Mouse (Mus musculus) hindbrain, embryonic 16.5 days (tissue): ENCODE data around the gene Gm7694. TPM values are rescaled to one million over a fixed set of nuclear protein-coding genes. Genes with fewer than 3 reads are reported as not detected.

Experiments
- ATAC-seq: fragments of 200-750 bp; cut with Nextera tagmentation; 2 replicates; pipeline ENCODE4 v1.8.0; 2017; ENCODE audit warnings: moderate TSS enrichment, moderate library complexity
- H3K27ac ChIP-seq: fragments of 300-500 bp; sonication (generic); 2 replicates; pipeline ENCODE4 v1.5.1; 2014; ENCODE audit warnings: low read depth, mild to moderate bottlenecking, control low read depth, low read length, moderate library complexity
- H3K27me3 ChIP-seq: fragments of 300-500 bp; sonication (generic); replicated peaks from 2 replicates; pipeline ENCODE4 v1.6.1; 2014; ENCODE audit warnings: low read length; ENCODE audit not compliant: control insufficient read depth, insufficient read depth
- H3K36me3 ChIP-seq: fragments of 300-500 bp; sonication (generic); 2 replicates; pipeline ENCODE4 v1.6.1; 2014; ENCODE audit warnings: mild to moderate bottlenecking, low read length, moderate library complexity, mixed read lengths; ENCODE audit not compliant: control insufficient read depth, insufficient read depth
- H3K4me1 ChIP-seq: fragments of 300-500 bp; sonication (generic); 2 replicates; pipeline ENCODE4 v1.6.1; 2014; ENCODE audit warnings: low read depth, low read length; ENCODE audit not compliant: control insufficient read depth, insufficient read depth
- H3K4me2 ChIP-seq: fragments of 300-500 bp; sonication (generic); 2 replicates; pipeline ENCODE4 v1.6.1; 2014; ENCODE audit warnings: mild to moderate bottlenecking, low read length, control low read depth, moderate library complexity
- H3K4me3 ChIP-seq: fragments of 300-500 bp; sonication (generic); 2 replicates; pipeline ENCODE4 v1.5.1; 2014; ENCODE audit warnings: mild to moderate bottlenecking, low read length, control low read depth, moderate library complexity
- H3K9ac ChIP-seq: fragments of 300-500 bp; sonication (generic); 2 replicates; pipeline ENCODE4 v1.6.1; 2014; ENCODE audit warnings: low read depth, mild to moderate bottlenecking, control low read depth, low read length, moderate library complexity
- H3K9me3 ChIP-seq: fragments of 300-500 bp; sonication (generic); 2 replicates; pipeline ENCODE4 v1.6.1; 2014; ENCODE audit warnings: mild to moderate bottlenecking, low read length, moderate library complexity; ENCODE audit not compliant: control insufficient read depth
- WGBS: fragments of 180-500 bp; shearing (Covaris S2); extraction: QIAGEN DNeasy Blood & Tissue Kit; methylation state at CpG from one replicate; pipeline ENCODE4 v1.1.7; 2014; 5-methylcytosine and 5-hydroxymethylcytosine counted together
- polyA plus RNA-seq: library from polyadenylated mRNA; unstranded; fragments of >200 nt; fragmentation: Nextera tagmentation; extraction: Ambion mirVana; gene quantifications from 2 replicates; pipeline ENCODE4 v1.2.1, GENCODE M21; 2015

Gm7694 gene
- polyA plus RNA-seq, 1 experiment from 2014 or later, result 1.4 TPM

DNA sequence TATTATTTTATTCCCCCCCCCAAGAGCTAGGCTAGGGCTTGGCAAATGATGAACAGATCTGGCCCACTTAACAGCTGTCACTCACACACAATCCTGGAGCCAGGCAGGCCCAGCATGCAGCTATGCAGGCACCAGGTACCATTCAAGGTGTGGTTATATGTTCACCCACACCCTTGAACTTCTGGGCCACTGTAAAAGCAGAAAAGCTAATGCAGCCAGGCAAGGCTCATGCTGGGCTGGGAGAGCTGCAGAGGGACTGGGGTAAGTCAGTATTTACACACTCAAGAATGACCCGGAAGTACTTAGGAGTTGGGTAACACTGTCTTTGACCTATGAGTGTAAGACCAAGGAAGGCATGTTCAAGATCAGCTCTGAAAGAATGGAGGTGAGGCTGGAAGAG lies 18.2 kb upstream of the Gm7694 start:
- no peak for ATAC-seq
- 86% methylated on average over 1 of the region's 1 CpGs for WGBS

GRCm38 (mm10) chr1:170323001-170323400 lies 16.9 kb upstream of the Gm7694 start:
- Histone ChIP-seq H3K9ac (no peak overlapping the region), H3K9me3 (no peaks in the 10 kb centered on the region), H3K36me3 (peaks cover 6% of the 10 kb centered on the region; the same call in 1 of the 2 replicates), H3K4me3 (no peak overlapping the region), H3K27ac (no peak overlapping the region), H3K27me3 (no peaks in the 10 kb centered on the region), H3K4me1 (no peaks in the 10 kb centered on the region), H3K4me2 (no peak overlapping the region)
- no peak for ATAC-seq
- 91% methylated on average over 10 of the region's 10 CpGs for WGBS

More for the DNA sequence above, 18.2 kb upstream of the Gm7694 start:
- no peak overlapping the region for H3K27ac ChIP-seq
- H3K4me3 ChIP-seq, result no peak overlapping the region
- H3K36me3 ChIP-seq, result peaks cover 7% of the 10 kb centered on the region
- no peaks in the 10 kb centered on the region for H3K9me3 ChIP-seq
- no peaks in the 10 kb centered on the region for H3K4me1 ChIP-seq
- H3K27me3 ChIP-seq, result no peaks in the 10 kb centered on the region
- H3K9ac ChIP-seq, result no peak overlapping the region
- H3K4me2 ChIP-seq, result no peak overlapping the region

DNA sequence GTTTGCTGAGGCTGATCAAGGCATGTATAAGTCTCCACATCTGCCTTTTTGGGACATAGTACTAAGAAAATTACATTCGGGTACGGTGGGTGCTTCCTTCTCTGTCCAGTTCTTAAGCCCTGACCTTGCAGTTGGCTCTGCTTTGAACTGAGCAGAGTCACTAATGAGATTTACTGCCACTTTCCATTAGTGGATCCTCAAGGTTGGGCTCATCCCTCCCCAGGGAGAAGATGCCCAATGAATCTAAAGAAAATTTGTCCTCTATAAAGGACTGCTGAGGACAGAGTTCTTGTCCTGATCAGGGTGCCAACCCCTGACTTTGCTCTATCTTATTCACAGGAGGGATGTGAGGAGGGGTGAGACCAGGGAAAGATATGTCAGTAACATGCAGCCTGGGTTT lies 15.9 kb upstream of the Gm7694 start:
- H3K27ac ChIP-seq, result no peak overlapping the region
- no peaks in the 10 kb centered on the region for H3K9me3 ChIP-seq
- no peak overlapping the region for H3K4me3 ChIP-seq
- H3K4me1 ChIP-seq, result no peaks in the 10 kb centered on the region
- no peak overlapping the region for H3K9ac ChIP-seq
- ATAC-seq, result no peak
- H3K4me2 ChIP-seq, result no peak overlapping the region
- peaks cover 6% of the 10 kb centered on the region; the same call in 1 of the 2 replicates for H3K36me3 ChIP-seq
- no peaks in the 10 kb centered on the region for H3K27me3 ChIP-seq
- 83% methylated on average over 2 of the region's 2 CpGs for WGBS

- no peak for ATAC-seq
- H3K4me1 ChIP-seq, result no peaks in the 10 kb centered on the region
- no peaks in the 10 kb centered on the region for H3K36me3 ChIP-seq
- no peak overlapping the region for H3K4me3 ChIP-seq
- no peak overlapping the region for H3K27ac ChIP-seq
- H3K9ac ChIP-seq, result no peak overlapping the region
- no peak overlapping the region for H3K4me2 ChIP-seq
- H3K9me3 ChIP-seq, result no peaks in the 10 kb centered on the region
- WGBS, result 86% methylated on average over 6 of the region's 6 CpGs
- H3K27me3 ChIP-seq, result no peaks in the 10 kb centered on the region
Observed at GRCm38 (mm10) chr1:170311431-170311830, 5.3 kb upstream of the Gm7694 start.

- H3K27ac ChIP-seq, result no peak within 1 kb of the TSS
- no peaks in the 10 kb centered on the region for H3K27me3 ChIP-seq
- no peak within 1 kb of the TSS for H3K4me3 ChIP-seq
- no peaks in the 10 kb centered on the region for H3K9me3 ChIP-seq
- no peak for ATAC-seq
- no peaks in the 10 kb centered on the region for H3K4me1 ChIP-seq
- no peaks in the 10 kb centered on the region for H3K36me3 ChIP-seq
- no peak within 1 kb of the TSS for H3K9ac ChIP-seq
- no peak within 1 kb of the TSS for H3K4me2 ChIP-seq
- WGBS, result 84% methylated on average over 4 of the region's 4 CpGs
Observed at GRCm38 (mm10) chr1:170308503-170308902, 2.4 kb upstream of the Gm7694 start, which contains the start of gene Spata46. TSS of gene Spata46 (plus strand) at chr1:170308803.

DNA sequence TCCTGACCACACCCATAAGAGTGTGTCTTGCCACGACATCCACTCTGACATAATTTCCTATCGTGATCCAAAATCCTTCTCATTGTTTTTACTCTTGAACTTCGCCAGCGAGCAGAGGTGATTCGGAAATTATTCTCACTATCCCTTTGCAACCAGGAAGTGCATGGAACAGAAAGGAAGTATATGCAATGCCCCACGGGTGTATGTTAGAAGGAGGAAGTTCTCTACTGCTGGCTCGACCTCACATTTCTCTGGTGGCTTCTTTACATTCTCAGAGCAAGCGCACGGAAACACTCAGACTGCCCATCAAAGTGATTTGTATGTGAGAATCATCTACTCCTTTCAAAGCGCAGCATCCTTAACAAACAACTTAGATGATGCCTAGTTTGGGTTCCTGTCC lies 1.1 kb downstream of the Gm7694 start:
- H3K27ac ChIP-seq, result no peak overlapping the region
- no peaks in the 10 kb centered on the region for H3K27me3 ChIP-seq
- H3K4me2 ChIP-seq, result no peak overlapping the region
- H3K4me1 ChIP-seq, result no peaks in the 10 kb centered on the region
- 93% methylated on average over 10 of the region's 10 CpGs for WGBS
- no peaks in the 10 kb centered on the region for H3K36me3 ChIP-seq
- H3K4me3 ChIP-seq, result no peak overlapping the region
- ATAC-seq, result no peak
- no peak overlapping the region for H3K9ac ChIP-seq
- no peaks in the 10 kb centered on the region for H3K9me3 ChIP-seq

- H3K27me3 ChIP-seq, result no peaks in the 10 kb centered on the region
- no peak overlapping the region for H3K4me2 ChIP-seq
- no peaks in the 10 kb centered on the region for H3K4me1 ChIP-seq
- 33% methylated on average over 6 of the region's 6 CpGs for WGBS
- no peak overlapping the region for H3K9ac ChIP-seq
- H3K9me3 ChIP-seq, result no peaks in the 10 kb centered on the region
- H3K4me3 ChIP-seq, result no peak overlapping the region
- H3K36me3 ChIP-seq, result no peaks in the 10 kb centered on the region
- H3K27ac ChIP-seq, result no peak overlapping the region
- no peak for ATAC-seq
Observed at GRCm38 (mm10) chr1:170303103-170303502, 3.0 kb downstream of the Gm7694 start.

- no peak for ATAC-seq
- Histone ChIP-seq H3K27ac (no peak overlapping the region), H3K9me3 (no peaks in the 10 kb centered on the region), H3K27me3 (no peaks in the 10 kb centered on the region), H3K36me3 (no peaks in the 10 kb centered on the region), H3K4me3 (no peak overlapping the region), H3K4me2 (no peak overlapping the region), H3K4me1 (no peaks in the 10 kb centered on the region), H3K9ac (no peak overlapping the region)
- WGBS, result 74% methylated on average over 6 of the region's 6 CpGs
Observed at GRCm38 (mm10) chr1:170302456-170302855, 3.7 kb downstream of the Gm7694 start.

GRCm38 (mm10) chr1:170301686-170302085 lies 4.4 kb downstream of the Gm7694 start:
- Histone ChIP-seq H3K9ac (no peak overlapping the region), H3K27ac (no peak overlapping the region), H3K4me1 (no peaks in the 10 kb centered on the region), H3K9me3 (no peaks in the 10 kb centered on the region), H3K36me3 (no peaks in the 10 kb centered on the region), H3K4me3 (no peak overlapping the region), H3K4me2 (no peak overlapping the region), H3K27me3 (no peaks in the 10 kb centered on the region)
- no peak for ATAC-seq
- 92% methylated on average over 9 of the region's 9 CpGs for WGBS

DNA sequence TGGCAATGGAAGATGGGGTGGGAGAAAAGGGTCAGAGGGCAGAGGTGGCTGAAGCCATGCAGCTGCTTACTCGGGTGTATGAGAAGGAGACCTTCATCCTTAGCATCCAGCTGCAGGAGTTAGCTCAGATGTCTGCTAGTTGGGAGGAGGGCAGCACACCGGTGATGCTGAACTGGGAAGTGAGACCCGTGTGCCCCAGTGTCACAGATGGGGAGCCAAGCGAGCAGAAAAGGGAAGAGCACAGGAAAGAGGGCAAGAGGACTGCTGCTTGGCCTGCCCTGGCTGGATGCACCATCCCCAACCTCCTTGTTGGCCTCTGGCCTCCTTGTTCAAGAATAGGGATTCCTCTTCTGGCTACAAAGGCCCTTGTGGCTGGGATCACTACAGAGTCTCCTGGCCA lies 6.6 kb downstream of the Gm7694 start:
- Histone ChIP-seq H3K27me3 (no peaks in the 10 kb centered on the region), H3K9ac (no peak overlapping the region), H3K9me3 (no peaks in the 10 kb centered on the region), H3K27ac (no peak overlapping the region), H3K4me3 (no peak overlapping the region), H3K4me2 (no peak overlapping the region), H3K4me1 (no peaks in the 10 kb centered on the region), H3K36me3 (no peaks in the 10 kb centered on the region)
- ATAC-seq, result no peak
- WGBS, result 76% methylated on average over 4 of the region's 4 CpGs
